Mouse (Mus musculus) liver, postnatal 0 days (tissue): ENCODE results near the gene Ugt3a1.

Experiments used
- CTCF ChIP-seq: sonication (generic); IDR thresholded peaks from 2 replicates; pipeline ENCODE4 v1.5.1; 2016; ENCODE audit warnings: antibody characterized with exemption, low read depth
- EP300 ChIP-seq: IDR thresholded peaks from 2 replicates; pipeline ENCODE4 v1.6.1; 2016; ENCODE audit warnings: antibody characterized with exemption, low read depth, mild to moderate bottlenecking

GRCm38 (mm10) chr15:9334596-9334995, 57.9 kb downstream of the Ugt3a1 start:
- TF ChIP-seq CTCF (no peak), EP300 (no peak)
